Mouse (Mus musculus) myocyte (in vitro differentiated cells): Measurements from ENCODE around the gene Hspb9. TPM values are rescaled to one million over a fixed set of nuclear protein-coding genes. Genes with fewer than 3 reads are reported as not detected.

Source experiments
- H3K27me3 ChIP-seq: one replicate; pipeline ENCODE4 v1.6.1; 2011; ENCODE audit not compliant: control insufficient read depth, insufficient read depth, insufficient read length
- H3K36me3 ChIP-seq: one replicate; pipeline ENCODE4 v1.6.1; 2011; ENCODE audit not compliant: control insufficient read depth, insufficient read depth
- H3K4me2 ChIP-seq: one replicate; pipeline ENCODE4 v1.6.1; 2011; ENCODE audit warnings: low read depth, control low read depth
- H3K4me3 ChIP-seq: one replicate; pipeline ENCODE4 v1.5.1; 2011; ENCODE audit warnings: mild to moderate bottlenecking, control low read depth, moderate library complexity
- H3K79me2 ChIP-seq: one replicate; pipeline ENCODE4 v1.6.1; 2011; ENCODE audit not compliant: control insufficient read depth, insufficient read depth
- H3ac ChIP-seq: one replicate; pipeline ENCODE4 v1.6.1; 2011; ENCODE audit not compliant: control insufficient read depth, insufficient read length
- CEBPB ChIP-seq: IDR thresholded peaks from 2 replicates; pipeline ENCODE4 v1.6.1; 2011; ENCODE audit warnings: mild to moderate bottlenecking, moderate library complexity; ENCODE audit not compliant: poor library complexity, insufficient read depth, severe bottlenecking
- E2F4 ChIP-seq: IDR thresholded peaks from one replicate; pipeline ENCODE4 v1.6.1; 2011; ENCODE audit warnings: mild to moderate bottlenecking, control low read depth, moderate library complexity; ENCODE audit not compliant: insufficient read depth
- MAX ChIP-seq: IDR thresholded peaks from one replicate; pipeline ENCODE4 v1.6.1; 2011; ENCODE audit warnings: low read depth, mild to moderate bottlenecking, control low read depth
- MYOD1 ChIP-seq, 3 experiments: IDR thresholded peaks; one replicate each; pipeline ENCODE4 v1.6.1; 2011; ENCODE audit warnings: control low read depth in 2 of 3, low read depth in 2 of 3, mild to moderate bottlenecking in 2 of 3, moderate library complexity in 1 of 3; ENCODE audit not compliant: insufficient read length in 2 of 3, control insufficient read depth in 1 of 3
- MYOG ChIP-seq, 3 experiments: IDR thresholded peaks; one replicate each; pipeline ENCODE4 v1.6.1; 2011; ENCODE audit warnings: control low read depth in 2 of 3, low read depth in 2 of 3, mild to moderate bottlenecking in 2 of 3; ENCODE audit not compliant: insufficient read length in 2 of 3, control insufficient read depth in 1 of 3, insufficient read depth in 1 of 3
- POLR2A ChIP-seq: IDR thresholded peaks from one replicate; pipeline ENCODE4 v1.6.1; 2011; ENCODE audit warnings: low read depth, mild to moderate bottlenecking, control low read depth, moderate library complexity; ENCODE audit not compliant: insufficient read length
- POLR2AphosphoS2 ChIP-seq: IDR thresholded peaks from one replicate; pipeline ENCODE4 v1.6.1; 2011; ENCODE audit warnings: low read depth, control low read depth; ENCODE audit not compliant: insufficient read length
- REST ChIP-seq: IDR thresholded peaks from one replicate; pipeline ENCODE4 v1.6.1; 2011; ENCODE audit warnings: mild to moderate bottlenecking, control low read depth, moderate library complexity; ENCODE audit not compliant: insufficient read depth, insufficient read length
- SRF ChIP-seq: IDR thresholded peaks from one replicate; pipeline ENCODE4 v1.6.1; 2011; ENCODE audit warnings: low read depth; ENCODE audit not compliant: control insufficient read depth, insufficient read length
- TCF12 ChIP-seq: IDR thresholded peaks from one replicate; pipeline ENCODE4 v1.6.1; 2011; ENCODE audit warnings: mild to moderate bottlenecking, control low read depth; ENCODE audit not compliant: poor library complexity, insufficient read depth, severe bottlenecking
- TCF3 ChIP-seq: IDR thresholded peaks from one replicate; pipeline ENCODE4 v1.6.1; 2011; ENCODE audit warnings: low read depth, control low read depth; ENCODE audit not compliant: insufficient read length
- USF1 ChIP-seq: IDR thresholded peaks from one replicate; pipeline ENCODE4 v1.6.1; 2011; ENCODE audit warnings: low read depth, mild to moderate bottlenecking, control low read depth, moderate library complexity
- polyA plus RNA-seq: library from polyadenylated mRNA; unstranded; fragments of >200 nt; fragmentation: generic; extraction: Trizol; gene quantifications from one replicate; pipeline ENCODE4 v1.2.1, GENCODE M21; 2012; ENCODE audit warnings: missing spikeins

The Hspb9 gene
- polyA plus RNA-seq, result 0.23 TPM

- Histone ChIP-seq H3ac (no peak within 1 kb of the TSS), H3K79me2 (no peaks in the 10 kb centered on the region), H3K4me3 (peak within 1 kb of the TSS; percentile 39), H3K4me2 (peak within 1 kb of the TSS; percentile 42), H3K36me3 (peaks cover 14% of the 10 kb centered on the region), H3K27me3 (no peaks in the 10 kb centered on the region)
- TF ChIP-seq CEBPB (no peak), POLR2A (no peak), TCF3 (no peak), MYOD1 (IDR thresholded peaks at IDR 0.05; ENCODE audit: control insufficient read depth in 1 of 3, insufficient read length in 2 of 3, low read depth in 2 of 3) (no peak), POLR2AphosphoS2 (no peak), MAX (no peak), REST (no peak), TCF12 (no peak)
These were observed at the start of gene Hspb9 for GRCm38 (mm10) chr11:100713735-100714533. Gene Hspb9, plus strand, starts transcription at chr11:100713850.

GRCm38 (mm10) chr11:100671049-100671448 is 42.6 kb upstream of the Hspb9 start:
- TF ChIP-seq TCF12 (no peak), TCF3 (no peak), CEBPB (no peak), MAX (no peak), E2F4 (no peak), REST (no peak), POLR2AphosphoS2 (no peak), USF1 (no peak), SRF (no peak), MYOD1 (IDR thresholded peaks at IDR 0.05; ENCODE audit: control insufficient read depth in 1 of 3, insufficient read length in 2 of 3, low read depth in 2 of 3) (no peak), POLR2A (no peak), MYOG (IDR thresholded peaks at IDR 0.05; ENCODE audit: control insufficient read depth in 1 of 3, insufficient read depth in 1 of 3, insufficient read length in 2 of 3, low read depth in 2 of 3) (no peak)

GRCm38 (mm10) chr11:100671956-100672355 is 41.7 kb upstream of the Hspb9 start:
- Histone ChIP-seq H3K4me2 (no peak overlapping the region), H3K27me3 (peaks cover 35% of the 10 kb centered on the region), H3K79me2 (no peaks in the 10 kb centered on the region), H3ac (no peak overlapping the region), H3K36me3 (no peaks in the 10 kb centered on the region), H3K4me3 (no peak overlapping the region)
- TF ChIP-seq CEBPB, result no peak
- TF ChIP-seq REST, result no peak
- TF ChIP-seq SRF, result no peak
- no peak for TF ChIP-seq TCF3
- no peak for TF ChIP-seq POLR2AphosphoS2
- no peak for TF ChIP-seq POLR2A
- no peak for TF ChIP-seq TCF12
- TF ChIP-seq E2F4, result no peak
- TF ChIP-seq MYOG (IDR thresholded peaks at IDR 0.05; ENCODE audit: control insufficient read depth in 1 of 3, insufficient read depth in 1 of 3, insufficient read length in 2 of 3, low read depth in 2 of 3), result no peak
- no peak for TF ChIP-seq MYOD1 (IDR thresholded peaks at IDR 0.05; ENCODE audit: control insufficient read depth in 1 of 3, insufficient read length in 2 of 3, low read depth in 2 of 3)
- TF ChIP-seq USF1, result no peak
- no peak for TF ChIP-seq MAX

More at GRCm38 (mm10) chr11:100671049-100671448, 42.6 kb upstream of the Hspb9 start:
- H3K27me3 ChIP-seq, result peaks cover 35% of the 10 kb centered on the region
- H3K4me3 ChIP-seq, result no peak overlapping the region
- no peaks in the 10 kb centered on the region for H3K79me2 ChIP-seq
- H3K4me2 ChIP-seq, result no peak overlapping the region
- no peaks in the 10 kb centered on the region for H3K36me3 ChIP-seq
- no peak overlapping the region for H3ac ChIP-seq

- no peak overlapping the region for H3K4me3 ChIP-seq
- H3K27me3 ChIP-seq, result peaks cover 35% of the 10 kb centered on the region
- H3K4me2 ChIP-seq, result no peak overlapping the region
- H3ac ChIP-seq, result no peak overlapping the region
- H3K36me3 ChIP-seq, result no peaks in the 10 kb centered on the region
- TF ChIP-seq MYOD1 (IDR thresholded peaks at IDR 0.05; ENCODE audit: control insufficient read depth in 1 of 3, insufficient read length in 2 of 3, low read depth in 2 of 3) (peak in 1 of 3 experiments; percentile 29), REST (no peak)
- H3K79me2 ChIP-seq, result no peaks in the 10 kb centered on the region
These were observed 40.5 kb upstream of the Hspb9 start for GRCm38 (mm10) chr11:100673169-100673568.

GRCm38 (mm10) chr11:100677810-100678209 is 35.8 kb upstream of the Hspb9 start:
- Histone ChIP-seq H3ac (no peak overlapping the region), H3K4me2 (peak overlapping the region; percentile 50), H3K79me2 (no peaks in the 10 kb centered on the region), H3K27me3 (peaks cover 18% of the 10 kb centered on the region), H3K4me3 (no peak overlapping the region), H3K36me3 (no peaks in the 10 kb centered on the region)
- no peak for TF ChIP-seq MYOD1 (IDR thresholded peaks at IDR 0.05; ENCODE audit: control insufficient read depth in 1 of 3, insufficient read length in 2 of 3, low read depth in 2 of 3)
